Mouse (Mus musculus) thymus, adult 2 months (tissue): ENCODE data around the gene Sgf29.

Source experiments
- CTCF ChIP-seq: fragments of 200-500 bp; IDR thresholded peaks from 2 replicates; pipeline ENCODE4 v1.5.1; 2012; ENCODE audit warnings: mild to moderate bottlenecking, control low read depth, low read length, moderate library complexity, borderline replicate concordance; ENCODE audit not compliant: control insufficient read depth, poor library complexity, insufficient read depth; ENCODE audit errors: extremely low read depth
- POLR2A ChIP-seq: fragments of 200-500 bp; IDR thresholded peaks from 2 replicates; pipeline ENCODE4 v1.6.1; 2012; ENCODE audit warnings: mild to moderate bottlenecking, low read length, control low read depth, moderate library complexity; ENCODE audit not compliant: control insufficient read depth, poor library complexity, insufficient read depth; ENCODE audit errors: extremely low read depth

- no peak for TF ChIP-seq CTCF
- no peak for TF ChIP-seq POLR2A
Measured at GRCm38 (mm10) chr7:126650852-126651251, 1.7 kb downstream of the Sgf29 start.
